Mouse (Mus musculus) liver, postnatal 0 days (tissue): ENCODE results near the gene Armc5. TPM values are rescaled to one million over a fixed set of nuclear protein-coding genes. Genes with fewer than 3 reads are reported as not detected.

Experiments
- ATAC-seq: fragments of 200-750 bp; cut with Nextera tagmentation; 2 replicates; pipeline ENCODE4 v1.8.0; 2017; ENCODE audit warnings: mild to moderate bottlenecking, moderate library complexity
- DNase-seq: peaks from one replicate; pipeline ENCODE4 v3.0.0-alpha.2; 2016
- H3K27ac ChIP-seq: fragments of 300-500 bp; sonication (generic); 2 replicates; pipeline ENCODE4 v1.5.1; 2014; ENCODE audit warnings: antibody characterized with exemption, moderate library complexity, mild to moderate bottlenecking, low read depth
- H3K27me3 ChIP-seq: fragments of 300-500 bp; sonication (generic); 2 replicates; pipeline ENCODE4 v1.6.1; 2014; ENCODE audit warnings: low read length, control low read depth, mixed read lengths; ENCODE audit not compliant: insufficient read depth
- H3K36me3 ChIP-seq: fragments of 300-500 bp; sonication (generic); replicated peaks from 2 replicates; pipeline ENCODE4 v1.6.1; 2014; ENCODE audit warnings: mild to moderate bottlenecking, control low read depth, low read length, moderate library complexity, mixed read lengths; ENCODE audit not compliant: insufficient read depth
- H3K4me1 ChIP-seq: fragments of 300-500 bp; sonication (generic); 2 replicates; pipeline ENCODE4 v1.6.1; 2014; ENCODE audit warnings: antibody characterized with exemption, mild to moderate bottlenecking, control low read depth; ENCODE audit not compliant: insufficient read depth
- H3K4me2 ChIP-seq: fragments of 300-500 bp; sonication (generic); 2 replicates; pipeline ENCODE4 v1.6.1; 2014; ENCODE audit warnings: low read depth, mild to moderate bottlenecking, low read length, moderate library complexity, mixed read lengths
- H3K4me3 ChIP-seq: fragments of 300-500 bp; sonication (generic); 2 replicates; pipeline ENCODE4 v1.5.1; 2014; ENCODE audit warnings: low read depth, low read length
- H3K9ac ChIP-seq: fragments of 300-500 bp; sonication (generic); replicated peaks from 2 replicates; pipeline ENCODE4 v1.6.1; 2014; ENCODE audit warnings: mild to moderate bottlenecking, moderate library complexity
- H3K9me3 ChIP-seq: fragments of 300-500 bp; sonication (generic); 2 replicates; pipeline ENCODE4 v1.6.1; 2016; ENCODE audit warnings: mild to moderate bottlenecking, control low read depth, low read length, mixed read lengths
- CTCF ChIP-seq: sonication (generic); IDR thresholded peaks from 2 replicates; pipeline ENCODE4 v1.5.1; 2016; ENCODE audit warnings: antibody characterized with exemption, low read depth
- EP300 ChIP-seq: IDR thresholded peaks from 2 replicates; pipeline ENCODE4 v1.6.1; 2016; ENCODE audit warnings: antibody characterized with exemption, low read depth, mild to moderate bottlenecking
- WGBS: fragments of 180-500 bp; shearing (Covaris S2); extraction: QIAGEN DNeasy Blood & Tissue Kit; methylation state at CpG from one replicate; pipeline ENCODE4 v1.1.7; 2014; ENCODE audit not compliant: insufficient replicate concordance; 5-methylcytosine and 5-hydroxymethylcytosine counted together
- polyA plus RNA-seq: library from polyadenylated mRNA; unstranded; fragments of >200 nt; fragmentation: Nextera tagmentation; extraction: Ambion mirVana; gene quantifications from 2 replicates; pipeline ENCODE4 v1.2.1, GENCODE M21; 2015

The Armc5 gene
- polyA plus RNA-seq, 1 experiment from 2014 or later = 5.6 TPM

- no peak overlapping the region for H3K4me2 ChIP-seq
- TF ChIP-seq EP300 (no peak), CTCF (no peak)
- no peak overlapping the region for H3K27ac ChIP-seq
- H3K9me3 ChIP-seq = no peaks in the 10 kb centered on the region
- no peaks in the 10 kb centered on the region for H3K27me3 ChIP-seq
- peaks cover 48% of the 10 kb centered on the region for H3K36me3 ChIP-seq
- no peak for ATAC-seq
- 0 out of 2 replicates have a peak overlapping the region, but pooled peaks have one; percentile 13 for H3K4me3 ChIP-seq
- peaks cover 6% of the 10 kb centered on the region for H3K4me1 ChIP-seq
- H3K9ac ChIP-seq = no peak overlapping the region
- 92% methylated on average over 9 of the region's 9 CpGs for WGBS
- no peak for DNase-seq
These were observed 34.4 kb downstream of the Armc5 start for GRCm38 (mm10) chr7:128271496-128271895.

- TF ChIP-seq CTCF = no peak
- TF ChIP-seq EP300 = no peak
- Histone ChIP-seq H3K4me2 (no peak overlapping the region), H3K9ac (no peak overlapping the region), H3K9me3 (no peaks in the 10 kb centered on the region), H3K27me3 (no peaks in the 10 kb centered on the region), H3K4me1 (no peaks in the 10 kb centered on the region; the same call in 1 of the 2 replicates), H3K27ac (no peak overlapping the region), H3K4me3 (no peak overlapping the region), H3K36me3 (peaks cover 88% of the 10 kb centered on the region)
- ATAC-seq (no peak), DNase-seq (no peak)
- 95% methylated on average over 6 of the region's 6 CpGs for WGBS
These were observed 38.9 kb downstream of the Armc5 start for GRCm38 (mm10) chr7:128276051-128276450.

- DNase-seq (no peak), ATAC-seq (no peak)
- WGBS = 95% methylated on average over 4 of the region's 4 CpGs
- no peak overlapping the region for H3K4me3 ChIP-seq
- H3K4me2 ChIP-seq = no peak overlapping the region
- no peaks in the 10 kb centered on the region for H3K4me1 ChIP-seq
- peaks cover 60% of the 10 kb centered on the region for H3K36me3 ChIP-seq
- no peak for TF ChIP-seq EP300
- TF ChIP-seq CTCF = no peak
- H3K27me3 ChIP-seq = no peaks in the 10 kb centered on the region
- H3K9ac ChIP-seq = no peak overlapping the region
- no peaks in the 10 kb centered on the region for H3K9me3 ChIP-seq
- no peak overlapping the region for H3K27ac ChIP-seq
These were observed 42.6 kb downstream of the Armc5 start for GRCm38 (mm10) chr7:128279750-128280149.

GRCm38 (mm10) chr7:128281765-128282164 is 44.6 kb downstream of the Armc5 start:
- peaks cover 51% of the 10 kb centered on the region for H3K36me3 ChIP-seq
- H3K27me3 ChIP-seq = no peaks in the 10 kb centered on the region
- H3K4me3 ChIP-seq = no peak overlapping the region
- H3K4me2 ChIP-seq = no peak overlapping the region
- no peak overlapping the region for H3K9ac ChIP-seq
- DNase-seq (no peak), ATAC-seq (no peak)
- H3K9me3 ChIP-seq = no peaks in the 10 kb centered on the region
- H3K27ac ChIP-seq = no peak overlapping the region
- WGBS = 77% methylated on average over 11 of the region's 11 CpGs
- no peaks in the 10 kb centered on the region for H3K4me1 ChIP-seq
- TF ChIP-seq CTCF = no peak
- no peak for TF ChIP-seq EP300

- Histone ChIP-seq H3K4me1 (0 out of 2 replicates have a peak, but pooled peaks cover 2% of the 10 kb centered on the region), H3K4me2 (no peak overlapping the region), H3K36me3 (peaks cover 51% of the 10 kb centered on the region), H3K27me3 (no peaks in the 10 kb centered on the region), H3K4me3 (no peak overlapping the region), H3K27ac (no peak overlapping the region), H3K9ac (no peak overlapping the region), H3K9me3 (no peaks in the 10 kb centered on the region)
- DNase-seq (no peak), ATAC-seq (no peak)
- WGBS = 70% methylated on average over 7 of the region's 7 CpGs
- TF ChIP-seq EP300 = no peak
- TF ChIP-seq CTCF = no peak
These were observed 45.5 kb downstream of the Armc5 start for GRCm38 (mm10) chr7:128282532-128283244.

- H3K27me3 ChIP-seq = no peaks in the 10 kb centered on the region
- DNase-seq (no peak), ATAC-seq (no peak)
- TF ChIP-seq CTCF (no peak), EP300 (no peak)
- peaks cover 14% of the 10 kb centered on the region for H3K4me1 ChIP-seq
- H3K4me3 ChIP-seq = no peak overlapping the region
- H3K27ac ChIP-seq = no peak overlapping the region
- no peak overlapping the region for H3K4me2 ChIP-seq
- WGBS = 81% methylated on average over 5 of the region's 5 CpGs
- H3K9ac ChIP-seq = no peak overlapping the region
- H3K36me3 ChIP-seq = peaks cover 48% of the 10 kb centered on the region
- no peaks in the 10 kb centered on the region for H3K9me3 ChIP-seq
These were observed 46.9 kb downstream of the Armc5 start for GRCm38 (mm10) chr7:128284047-128284446.
